Mouse (Mus musculus) stomach, embryonic 14.5 days (tissue): ENCODE measurements around the gene 1700016H13Rik. TPM values are rescaled to one million over a fixed set of nuclear protein-coding genes. Genes with fewer than 3 reads are reported as not detected.

Experiments used
- ATAC-seq: fragments of 200-750 bp; cut with Nextera tagmentation; 2 replicates; pipeline ENCODE4 v1.8.0; 2017; ENCODE audit warnings: low read depth, moderate TSS enrichment; ENCODE audit not compliant: insufficient number of reproducible peaks, insufficient read depth, low FRiP score
- H3K27ac ChIP-seq: fragments of 300-500 bp; sonication (generic); 2 replicates; pipeline ENCODE4 v1.5.1; 2014; ENCODE audit warnings: mild to moderate bottlenecking, low read length, moderate library complexity, mixed read lengths
- H3K27me3 ChIP-seq: fragments of 300-500 bp; sonication (generic); 2 replicates; pipeline ENCODE4 v1.6.1; 2014; ENCODE audit warnings: low read length, control low read depth, mixed read lengths; ENCODE audit not compliant: control insufficient read depth, insufficient read depth
- H3K36me3 ChIP-seq: fragments of 300-500 bp; sonication (generic); 2 replicates; pipeline ENCODE4 v1.6.1; 2014; ENCODE audit warnings: mild to moderate bottlenecking, control low read depth, low read length, moderate library complexity, mixed read lengths; ENCODE audit not compliant: control insufficient read depth, insufficient read depth
- H3K4me1 ChIP-seq: fragments of 300-500 bp; sonication (generic); 2 replicates; pipeline ENCODE4 v1.6.1; 2014; ENCODE audit warnings: low read length, control low read depth, mixed read lengths; ENCODE audit not compliant: control insufficient read depth, insufficient read depth
- H3K4me2 ChIP-seq: fragments of 300-500 bp; sonication (generic); replicated peaks from 2 replicates; pipeline ENCODE4 v1.6.1; 2014; ENCODE audit warnings: low read depth, low read length, control low read depth
- H3K4me3 ChIP-seq: fragments of 300-500 bp; sonication (generic); 2 replicates; pipeline ENCODE4 v1.5.1; 2014; ENCODE audit warnings: low read depth, low read length, control low read depth
- H3K9ac ChIP-seq: fragments of 300-500 bp; sonication (generic); replicated peaks from 2 replicates; pipeline ENCODE4 v1.6.1; 2014; ENCODE audit warnings: low read depth, mild to moderate bottlenecking, control low read depth, low read length, moderate library complexity, mixed read lengths
- H3K9me3 ChIP-seq: fragments of 300-500 bp; sonication (generic); 2 replicates; pipeline ENCODE4 v1.6.1; 2016; ENCODE audit warnings: low read depth, low read length, control low read depth; ENCODE audit not compliant: control insufficient read depth
- WGBS: fragments of 180-500 bp; shearing (Covaris S2); extraction: QIAGEN DNeasy Blood & Tissue Kit; methylation state at CpG from one replicate; pipeline ENCODE4 v1.1.7; 2014; 5-methylcytosine and 5-hydroxymethylcytosine counted together
- polyA plus RNA-seq: library from polyadenylated mRNA; unstranded; fragments of >200 nt; fragmentation: Nextera tagmentation; extraction: Ambion mirVana; gene quantifications from 2 replicates; pipeline ENCODE4 v1.2.1, GENCODE M21; 2014

Gene 1700016H13Rik
- polyA plus RNA-seq, 1 experiment from 2014 or later, result 0.26 TPM

DNA sequence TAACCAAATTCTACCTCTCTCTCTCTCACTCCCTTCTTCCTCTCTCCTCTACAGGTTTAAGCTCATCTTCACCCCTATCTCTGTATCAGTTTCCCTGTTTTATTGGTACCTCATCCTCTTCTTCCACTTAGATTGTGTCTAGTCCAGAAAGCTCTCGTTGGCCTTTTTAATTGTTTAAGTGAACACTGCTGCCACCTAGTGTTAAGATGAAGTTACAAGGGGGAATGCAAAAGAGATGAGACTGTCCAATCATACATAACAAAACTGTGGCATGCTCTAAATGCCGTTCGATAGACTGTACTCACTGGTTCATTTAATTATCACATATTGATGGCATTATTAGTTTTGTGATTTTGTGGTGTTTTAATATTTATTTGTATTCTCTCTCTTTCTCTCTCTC is 3.8 kb upstream of the 1700016H13Rik start:
- no peak overlapping the region for H3K9ac ChIP-seq
- H3K36me3 ChIP-seq, result no peaks in the 10 kb centered on the region
- no peak for ATAC-seq
- H3K27me3 ChIP-seq, result no peaks in the 10 kb centered on the region
- H3K4me3 ChIP-seq, result no peak overlapping the region
- 29% methylated on average over 3 of the region's 3 CpGs for WGBS
- H3K27ac ChIP-seq, result no peak overlapping the region
- no peaks in the 10 kb centered on the region for H3K9me3 ChIP-seq
- H3K4me2 ChIP-seq, result no peak overlapping the region
- H3K4me1 ChIP-seq, result no peaks in the 10 kb centered on the region

DNA sequence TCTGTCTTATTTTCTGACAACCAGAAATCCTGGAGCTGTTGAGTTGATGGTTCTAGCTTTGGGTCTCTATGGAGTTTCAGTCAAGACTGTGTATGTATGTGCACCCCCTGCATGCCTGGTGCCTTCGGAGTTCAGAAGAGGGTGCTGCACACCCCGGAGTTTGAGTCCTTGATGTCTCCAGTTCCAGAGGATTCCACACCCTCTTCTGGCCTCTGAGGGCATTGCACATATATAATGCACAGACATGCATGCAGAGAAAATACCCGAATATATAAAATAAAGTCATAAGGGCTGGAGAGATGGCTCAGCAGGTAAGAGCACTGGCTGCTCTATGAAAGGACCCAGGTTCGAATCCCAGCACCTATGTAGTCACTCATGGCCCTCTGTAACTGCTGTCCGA is 3.1 kb upstream of the 1700016H13Rik start:
- Histone ChIP-seq H3K27me3 (no peaks in the 10 kb centered on the region), H3K4me1 (no peaks in the 10 kb centered on the region), H3K9me3 (no peaks in the 10 kb centered on the region), H3K36me3 (no peaks in the 10 kb centered on the region), H3K4me2 (no peak overlapping the region), H3K4me3 (no peak overlapping the region), H3K9ac (no peak overlapping the region), H3K27ac (no peak overlapping the region)
- no peak for ATAC-seq
- WGBS, result 62% methylated on average over 5 of the region's 5 CpGs

DNA sequence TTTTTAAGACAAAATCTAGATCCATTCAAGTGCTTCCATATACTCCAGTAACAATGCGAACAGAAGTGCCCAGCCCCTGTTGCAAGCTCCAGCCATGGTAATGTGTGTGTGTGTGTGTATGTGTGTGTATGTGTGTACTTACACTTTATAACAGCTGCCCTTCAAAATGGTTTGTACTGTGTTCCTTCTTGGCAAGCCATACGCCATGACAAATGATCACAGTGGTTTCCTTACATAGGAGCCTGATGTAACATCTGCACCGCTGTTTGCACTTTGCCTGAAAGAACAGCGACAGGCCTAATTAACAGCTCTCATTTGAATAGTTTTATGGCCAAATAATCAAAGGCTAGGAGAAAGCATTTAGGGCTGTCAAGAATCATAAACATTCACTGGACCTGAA is 1.0 kb downstream of the 1700016H13Rik start:
- ATAC-seq, result no peak
- Histone ChIP-seq H3K9me3 (no peaks in the 10 kb centered on the region), H3K4me3 (no peak overlapping the region), H3K27ac (no peak overlapping the region), H3K4me1 (no peaks in the 10 kb centered on the region), H3K4me2 (peak overlapping the region; percentile 98), H3K27me3 (no peaks in the 10 kb centered on the region), H3K9ac (no peak overlapping the region), H3K36me3 (no peaks in the 10 kb centered on the region)
- 58% methylated on average over 4 of the region's 4 CpGs for WGBS

DNA sequence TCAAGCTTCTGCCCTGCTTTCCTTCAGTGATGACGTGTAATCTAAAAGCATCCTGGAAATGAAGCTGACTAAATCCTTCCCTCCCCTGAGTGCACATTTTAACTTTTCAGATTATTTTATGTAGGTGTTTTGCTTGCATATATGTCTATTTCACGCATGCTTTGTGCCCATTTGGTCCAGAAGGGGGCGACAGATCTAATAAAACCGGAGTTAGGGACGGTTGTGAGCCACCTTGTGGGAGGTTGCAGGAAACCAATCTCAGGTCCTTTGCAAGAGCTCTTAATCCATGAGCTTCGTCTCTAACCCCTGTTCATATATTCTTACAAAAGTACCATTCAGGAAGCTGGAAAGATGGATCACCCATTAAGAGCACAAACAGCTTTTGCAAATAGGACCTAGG is 1.6 kb downstream of the 1700016H13Rik start:
- WGBS, result 30% methylated on average over 6 of the region's 6 CpGs
- Histone ChIP-seq H3K4me2 (no peak overlapping the region), H3K27ac (no peak overlapping the region), H3K4me3 (no peak overlapping the region), H3K9ac (no peak overlapping the region), H3K27me3 (no peaks in the 10 kb centered on the region), H3K36me3 (no peaks in the 10 kb centered on the region), H3K4me1 (no peaks in the 10 kb centered on the region), H3K9me3 (no peaks in the 10 kb centered on the region)
- ATAC-seq, result no peak

DNA sequence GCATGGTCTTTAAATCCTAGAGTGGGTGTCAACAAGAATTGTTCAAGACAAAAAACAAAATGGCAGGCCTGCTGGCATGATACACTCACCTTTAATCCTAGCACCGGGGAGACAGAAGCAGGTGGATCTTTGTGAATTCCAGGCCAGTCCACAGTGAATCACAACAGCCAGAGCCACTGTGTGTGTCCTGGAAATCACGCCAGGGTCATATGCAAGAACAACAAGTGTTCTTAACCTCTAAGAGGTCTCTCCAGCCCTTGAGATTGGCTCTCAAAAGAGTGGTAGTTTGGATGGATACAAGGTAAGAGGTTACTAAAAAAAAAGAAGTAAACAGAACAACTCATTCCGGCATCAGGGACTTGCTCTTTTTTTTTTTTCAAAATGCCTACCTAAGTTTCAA is 8.5 kb downstream of the 1700016H13Rik start:
- H3K27ac ChIP-seq, result no peak overlapping the region
- 89% methylated on average over 3 of the region's 3 CpGs for WGBS
- H3K9ac ChIP-seq, result no peak overlapping the region
- no peak for ATAC-seq
- H3K4me1 ChIP-seq, result no peaks in the 10 kb centered on the region
- no peaks in the 10 kb centered on the region for H3K27me3 ChIP-seq
- no peaks in the 10 kb centered on the region for H3K9me3 ChIP-seq
- H3K4me3 ChIP-seq, result no peak overlapping the region
- no peak overlapping the region for H3K4me2 ChIP-seq
- H3K36me3 ChIP-seq, result no peaks in the 10 kb centered on the region

DNA sequence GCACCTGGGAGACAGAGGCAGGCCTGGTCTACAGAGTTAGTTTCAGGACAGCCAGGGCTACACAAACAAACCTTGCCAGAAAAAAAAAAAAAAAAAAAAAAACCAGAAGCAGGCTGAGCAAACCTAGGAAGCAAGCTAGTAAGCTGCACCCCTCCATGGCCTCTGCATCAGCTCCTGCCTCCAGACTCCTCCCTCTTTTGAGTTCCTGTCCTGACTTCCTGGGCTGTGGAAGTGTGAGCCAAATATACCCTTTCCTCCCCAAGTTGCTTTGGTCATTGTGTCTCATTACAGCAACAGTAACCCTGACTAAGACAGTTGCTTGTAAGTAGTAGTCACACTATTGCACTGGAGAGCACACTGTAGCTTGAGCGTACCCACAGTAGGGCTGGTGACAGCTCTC is 11.6 kb downstream of the 1700016H13Rik start:
- Histone ChIP-seq H3K9ac (no peak overlapping the region), H3K36me3 (no peaks in the 10 kb centered on the region), H3K9me3 (no peaks in the 10 kb centered on the region), H3K4me1 (no peaks in the 10 kb centered on the region), H3K4me3 (no peak overlapping the region), H3K4me2 (no peak overlapping the region), H3K27ac (no peak overlapping the region), H3K27me3 (no peaks in the 10 kb centered on the region)
- 97% methylated on average over 1 of the region's 1 CpGs for WGBS
- ATAC-seq, result no peak

DNA sequence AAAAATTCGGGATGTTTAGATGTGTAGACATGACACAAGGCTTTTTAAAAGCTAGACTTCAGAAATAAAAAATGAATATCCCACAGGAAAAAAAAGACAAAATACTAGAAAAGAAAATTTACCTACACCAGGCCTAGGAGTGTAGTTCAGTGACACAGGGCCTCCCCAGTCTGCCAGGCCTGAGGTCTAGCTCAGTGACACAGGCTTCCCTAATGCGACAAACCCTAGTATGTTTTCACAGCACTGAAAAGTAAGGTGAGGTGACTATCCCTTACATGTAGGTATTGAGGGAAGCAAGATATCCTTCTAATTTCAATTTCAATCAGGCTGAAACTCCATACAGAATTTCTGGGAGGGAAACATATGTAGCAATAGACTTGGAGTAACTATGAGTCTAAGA is 18.6 kb downstream of the 1700016H13Rik start:
- Histone ChIP-seq H3K36me3 (no peaks in the 10 kb centered on the region), H3K4me1 (no peaks in the 10 kb centered on the region), H3K9me3 (no peaks in the 10 kb centered on the region), H3K27me3 (no peaks in the 10 kb centered on the region), H3K4me3 (no peak overlapping the region), H3K4me2 (no peak overlapping the region), H3K27ac (no peak overlapping the region), H3K9ac (no peak overlapping the region)
- no peak for ATAC-seq
- whole genome bisulfite sequencing, result 82% methylated on average over 2 of the region's 2 CpGs

DNA sequence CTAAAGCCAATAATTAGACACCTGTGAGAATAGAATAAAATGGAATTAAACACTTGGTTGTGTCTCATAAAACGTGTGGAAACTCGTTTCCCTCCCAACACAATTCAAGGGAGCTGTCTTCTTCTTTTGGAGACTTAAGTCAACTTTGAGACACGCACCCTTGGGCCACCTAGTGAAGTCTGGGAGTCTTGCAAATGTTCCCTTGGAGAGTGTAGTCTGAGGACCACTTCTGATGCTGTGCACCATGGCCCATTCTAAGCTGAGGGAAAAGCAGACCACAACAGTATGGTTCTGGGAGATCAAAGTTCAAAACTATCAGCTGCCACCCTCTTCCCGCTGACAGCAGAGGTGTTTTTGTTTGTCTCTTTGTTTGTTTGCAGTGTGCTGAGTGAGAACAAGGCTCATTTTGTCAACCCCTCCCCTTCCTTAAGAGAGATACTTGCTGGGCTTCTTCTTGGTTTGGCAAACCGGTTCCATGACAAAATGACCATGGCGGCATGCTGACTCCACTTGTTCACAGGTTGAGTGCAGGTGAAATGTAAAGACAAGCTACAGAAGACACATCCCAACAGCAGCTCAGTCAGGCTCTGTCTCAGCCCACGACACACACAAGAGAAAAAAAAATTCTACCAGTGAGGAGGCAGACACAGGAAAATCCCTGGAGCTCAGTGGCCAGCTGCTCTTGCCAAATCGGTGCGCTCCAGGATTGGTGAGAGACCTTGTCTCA is 25.8 kb downstream of the 1700016H13Rik start:
- no peak for ATAC-seq
- Histone ChIP-seq H3K4me3 (no peak overlapping the region), H3K4me2 (no peak overlapping the region), H3K36me3 (no peaks in the 10 kb centered on the region), H3K4me1 (peaks cover 7% of the 10 kb centered on the region), H3K27ac (peak overlapping the region; percentile 23; the same call in 1 of the 2 replicates), H3K27me3 (no peaks in the 10 kb centered on the region), H3K9ac (no peak overlapping the region), H3K9me3 (no peaks in the 10 kb centered on the region)
- WGBS, result 65% methylated on average over 9 of the region's 9 CpGs
